Mouse (Mus musculus) pancreas, adult 10 weeks (tissue): ENCODE data around the gene Paics. TPM values are rescaled to one million over a fixed set of nuclear protein-coding genes. Genes with fewer than 3 reads are reported as not detected.

ENCODE experiments used
- polyA plus RNA-seq: library from polyadenylated mRNA; stranded (reverse); fragments of 350-450 nt; fragmentation: Illumina TruSeq; extraction: RNeasy Lipid Tissue Mini Kit (QIAGEN cat#74804); gene quantifications from one replicate; pipeline ENCODE4 v1.2.3, GENCODE M21; 2015; ENCODE audit warnings: low read depth, low replicate concordance; ENCODE audit not compliant: insufficient read depth

The Paics gene
- polyA plus RNA-seq: 20.8 TPM

DNA sequence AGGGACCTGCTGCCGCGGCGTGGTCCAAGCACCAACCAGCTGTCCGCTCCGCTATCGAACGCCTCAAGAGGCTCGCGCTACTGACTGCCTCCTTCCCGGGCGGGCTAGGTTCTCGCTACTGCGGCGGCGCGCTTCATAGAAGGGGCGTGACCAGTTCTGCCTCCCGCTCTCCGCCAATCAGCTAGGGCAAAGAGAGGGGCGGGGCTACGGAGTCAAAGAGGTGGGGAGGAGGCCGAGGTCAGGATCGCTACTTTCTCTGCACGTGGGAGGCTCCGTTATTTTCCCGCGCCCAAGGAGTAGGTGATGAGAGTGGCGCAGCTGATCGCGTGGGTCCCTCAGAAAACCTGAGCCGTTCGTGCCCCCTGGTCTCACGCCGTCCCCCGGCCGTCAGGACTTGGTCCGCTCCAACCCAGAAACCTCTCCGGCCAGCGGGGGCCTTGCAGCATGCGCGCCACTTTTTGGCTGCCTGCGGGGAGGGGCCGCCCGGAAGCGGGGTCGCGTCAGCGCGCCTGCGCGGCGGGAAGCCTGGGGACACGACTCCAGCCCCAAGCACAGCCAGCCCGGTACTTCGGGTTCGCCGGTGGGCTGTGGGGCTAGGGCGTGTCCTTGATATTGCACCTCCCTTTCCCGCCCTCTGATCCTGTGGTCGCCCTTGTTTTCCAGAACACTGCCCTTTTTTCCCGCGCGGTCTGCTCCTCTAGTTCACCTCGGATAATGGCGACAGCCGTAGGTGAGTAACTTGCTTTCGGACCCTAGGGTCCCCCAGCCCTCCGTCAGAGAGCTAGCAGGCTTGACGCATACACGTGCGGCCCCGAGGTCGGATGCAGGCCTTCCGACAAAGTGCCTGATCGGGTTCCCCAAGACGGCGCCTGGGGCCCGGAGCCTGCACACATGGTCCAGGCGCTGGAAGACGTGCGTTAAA is at the start of gene Paics, which contains the start of gene Ppat:
Gene Paics, plus strand, starts transcription at position 202 of the 922 bp plus-strand sequence.
Gene Ppat, minus strand, starts transcription at position 473 of the 922 bp plus-strand sequence.

DNA sequence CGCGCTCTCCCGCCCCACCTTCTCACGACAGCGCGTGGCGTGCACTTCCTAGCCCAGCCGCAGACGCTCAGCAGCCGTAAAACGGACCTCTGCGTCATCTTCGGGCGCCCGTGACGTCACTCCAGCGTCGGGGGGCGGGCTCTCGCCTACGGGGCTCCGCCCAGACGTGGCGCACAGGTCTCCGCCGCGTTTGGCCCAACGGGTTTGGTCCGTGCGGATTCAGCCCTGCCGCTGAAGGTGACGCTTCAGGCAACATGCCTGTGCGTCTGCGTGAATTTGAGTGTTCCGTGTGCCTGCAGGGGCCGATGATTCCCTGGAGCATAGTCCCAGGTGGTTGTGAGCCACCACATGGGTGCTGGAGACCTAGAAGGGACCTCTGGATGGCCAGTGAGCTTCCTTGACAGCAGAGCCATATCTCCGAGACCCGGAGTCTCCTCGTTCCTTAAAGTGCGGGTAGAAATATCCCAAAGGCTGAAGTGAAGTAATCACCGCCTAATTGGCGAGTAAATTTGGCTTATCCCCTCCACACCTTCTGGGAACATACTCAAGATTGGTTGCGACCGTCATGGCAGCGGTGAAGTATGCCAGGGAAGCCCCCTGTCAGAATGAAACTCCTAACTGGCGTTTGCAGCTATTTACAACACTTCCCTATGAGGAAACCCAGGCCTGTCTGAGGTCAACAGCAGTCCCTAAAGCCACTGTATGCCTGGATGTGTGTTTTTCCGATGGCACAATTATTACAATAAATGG is 45.5 kb upstream of the Paics start, which contains the start of gene Aasdh:
Gene Aasdh, minus strand, starts transcription at position 110 of the 750 bp plus-strand sequence.

DNA sequence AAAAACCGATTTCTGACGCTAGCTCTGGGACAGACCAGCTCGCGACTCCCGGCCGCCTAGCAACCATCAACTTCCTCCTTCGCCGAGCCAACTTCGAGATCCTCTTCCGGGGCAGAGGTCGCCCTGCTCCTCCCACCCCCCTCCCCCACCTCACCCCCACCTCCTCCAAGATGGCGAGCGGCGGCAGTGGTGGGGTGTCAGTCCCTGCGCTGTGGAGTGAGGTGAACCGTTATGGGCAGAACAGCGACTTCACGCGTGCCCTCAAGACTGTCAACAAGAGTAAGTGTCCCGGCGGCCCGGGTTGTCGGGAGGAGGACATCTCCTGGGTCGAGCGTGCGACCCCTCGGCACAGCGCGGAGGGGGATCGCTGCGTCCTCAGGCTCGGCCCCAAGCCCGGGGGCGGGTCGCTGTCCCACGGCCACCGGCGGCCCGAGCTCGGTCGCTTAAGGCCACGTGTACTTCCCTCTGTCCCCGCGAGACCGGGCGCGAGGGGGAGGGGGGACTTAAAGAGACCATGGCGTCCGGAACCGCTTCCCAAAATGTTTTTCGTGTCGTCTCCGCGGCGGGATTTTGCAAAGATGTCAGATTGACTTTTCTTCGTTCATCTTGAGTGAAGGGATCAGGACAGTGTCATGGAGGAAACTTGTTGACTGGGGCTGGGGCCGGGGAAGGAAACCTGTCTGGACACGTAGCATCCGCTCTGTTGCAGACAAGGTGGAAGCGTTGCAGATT is 23.6 kb downstream of the Paics start, which contains the start of gene Srp72:
Gene Srp72, plus strand, starts transcription at position 130 of the 732 bp plus-strand sequence.

DNA sequence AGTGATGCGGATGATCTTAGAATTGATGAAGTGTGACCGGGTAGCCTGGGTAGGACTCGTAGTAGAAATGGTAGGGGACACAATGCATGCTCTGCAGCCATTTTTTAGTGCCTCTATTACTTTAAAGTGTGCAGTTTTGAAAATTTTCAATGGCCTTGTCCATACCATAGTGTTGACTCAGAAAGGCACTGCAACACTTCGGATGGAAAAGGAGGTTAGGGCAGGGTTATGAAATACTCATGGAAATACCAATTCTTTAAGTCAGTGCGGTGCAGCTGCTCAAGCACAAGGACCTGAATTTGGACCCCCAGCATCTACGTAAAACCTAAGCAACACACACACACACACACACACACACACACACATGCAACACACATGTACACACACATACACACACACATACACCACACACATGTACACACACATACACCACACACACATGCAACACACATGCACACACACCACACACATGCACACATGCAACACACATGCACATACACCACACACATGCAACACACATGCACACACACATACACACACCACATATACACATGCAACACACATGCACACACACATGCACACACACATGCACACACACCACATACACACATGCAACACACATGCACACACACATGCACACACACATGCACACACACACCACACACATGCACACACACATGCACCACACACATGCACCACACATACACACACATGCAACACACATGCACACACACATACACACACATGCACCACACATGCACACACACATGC is 53.1 kb downstream of the Paics start, which contains the start of gene Arl9:
Gene Arl9, plus strand, starts transcription at position 5 of the 771 bp plus-strand sequence.

DNA sequence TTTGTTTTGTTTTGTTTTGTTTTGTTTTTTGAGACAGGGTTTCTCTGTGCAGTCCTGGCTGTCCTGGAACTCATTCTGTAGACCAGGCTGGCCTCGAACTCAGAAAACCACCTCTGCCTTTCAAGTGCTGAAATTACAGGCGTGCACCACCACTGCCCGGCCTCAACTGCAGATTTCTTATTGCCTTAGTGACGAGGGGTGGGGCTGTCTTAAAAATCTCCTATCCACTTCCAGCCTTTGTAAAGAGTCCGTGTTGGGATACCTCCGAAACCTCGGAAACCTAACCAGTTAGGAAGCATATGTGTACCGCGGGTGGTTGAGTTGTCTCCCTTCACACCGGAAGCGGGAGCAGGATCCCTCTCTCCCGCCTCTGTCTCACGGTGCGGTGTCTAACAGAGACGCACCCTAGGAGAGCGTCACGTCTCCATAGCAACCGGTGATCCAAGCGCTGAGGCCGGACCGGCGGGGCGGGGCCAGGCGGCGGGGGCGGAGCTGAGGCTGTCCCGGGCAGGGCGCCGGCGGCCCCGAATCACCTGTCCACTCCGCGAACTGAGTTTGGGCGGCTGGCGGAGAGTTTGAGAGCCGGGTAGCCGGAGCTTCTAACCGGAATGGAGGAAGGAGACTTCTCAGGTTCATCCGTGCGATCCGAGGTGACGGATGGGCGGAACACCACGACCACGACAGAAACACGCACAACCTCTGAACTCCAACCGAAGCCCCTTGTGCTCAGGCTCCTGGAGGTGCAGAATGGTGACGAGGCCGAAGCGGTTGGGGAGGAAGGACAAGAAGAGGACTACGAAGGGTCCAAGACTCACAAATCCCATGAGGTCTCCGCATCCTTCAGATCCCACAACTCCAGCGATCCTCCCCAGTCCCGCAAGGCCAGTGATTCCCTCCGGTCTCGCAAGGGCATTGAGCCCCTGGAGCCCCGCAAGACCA is 64.7 kb downstream of the Paics start, which contains the start of gene Thegl:
Gene Thegl, plus strand, starts transcription at position 480 of the 939 bp plus-strand sequence.

Other genes starting within 250 kb of the Paics start
- gene Aasdh, start 45.8 kb upstream of the Paics start, polyA plus RNA-seq: 10.9 TPM
- 2.5 TPM for gene Ppat, start 271 bp downstream of the Paics start, polyA plus RNA-seq
- 30.1 TPM for gene Srp72, start 23.4 kb downstream of the Paics start, polyA plus RNA-seq
- gene Arl9, start 52.7 kb downstream of the Paics start, polyA plus RNA-seq: not detected
- not detected for gene Thegl, start 64.7 kb downstream of the Paics start, polyA plus RNA-seq
- 5.3 TPM for gene Hopx, start 163.8 kb downstream of the Paics start, polyA plus RNA-seq